Mouse (Mus musculus): ENCODE results near the gene Ctdspl.

Gene Ctdspl

GRCm38 (mm10) chr9:119028226-119029195 is 102.3 kb downstream of the Ctdspl start:
- ChIA-PET POLR2A (no interaction called here), CTCF (interaction anchor here (0.5 to 5.1 kb wide), 7 partner anchors 24 to 528 kb away, joined by 3 to 27 read pairs (median 5); no protein-coding TSS in a partner anchor)

- POLR2A ChIA-PET = no interaction called here
Measured at GRCm38 (mm10) chr9:119029568-119029967, 103.3 kb downstream of the Ctdspl start.

GRCm38 (mm10) chr9:119031038-119031437 is 104.8 kb downstream of the Ctdspl start:
- CTCF ChIA-PET = interaction anchor here in 3 of 4 experiments (0.6 to 2.3 kb wide), 3 partner anchors 106 to 110 kb away, joined by 4 to 9 read pairs (median 9); no protein-coding TSS in a partner anchor
- POLR2A ChIA-PET = interaction anchor here in 1 of 4 experiments (2.3 kb wide), 1 partner anchor 105 kb away, joined by 5 read pairs; no protein-coding TSS in a partner anchor

More at GRCm38 (mm10) chr9:119029568-119029967, 103.3 kb downstream of the Ctdspl start:
- CTCF ChIA-PET = interaction anchor here in 3 of 4 experiments (2.3 to 5.1 kb wide), 3 partner anchors 109 kb away, joined by 9 to 27 read pairs (median 9); no protein-coding TSS in a partner anchor

GRCm38 (mm10) chr9:119031772-119032171 is 105.5 kb downstream of the Ctdspl start:
- ChIA-PET POLR2A (interaction anchor here in 3 of 4 experiments (1.1 to 2.3 kb wide), 5 partner anchors 9 to 107 kb away, joined by 3 to 8 read pairs (median 5); partner anchors contain the start of gene Ctdspl (in 1 of the 3)), CTCF (interaction anchor here (1.6 to 2.3 kb wide), 4 partner anchors 111 kb away, joined by 4 to 10 read pairs (median 8); no protein-coding TSS in a partner anchor)

- ChIA-PET CTCF (interaction anchor here (0.9 to 2.3 kb wide), 6 partner anchors 9 to 993 kb away, joined by 3 to 10 read pairs (median 6); no protein-coding TSS in a partner anchor), POLR2A (interaction anchor here in 3 of 4 experiments (1.1 to 2.3 kb wide), 6 partner anchors 9 to 108 kb away, joined by 3 to 8 read pairs (median 5); partner anchors contain the start of gene Ctdspl (in 1 of the 3))
Measured at GRCm38 (mm10) chr9:119032538-119032937, 106.3 kb downstream of the Ctdspl start.

GRCm38 (mm10) chr9:119033111-119033921 is 107.1 kb downstream of the Ctdspl start:
- ChIA-PET CTCF (interaction anchor here (0.9 to 2.3 kb wide), 6 partner anchors 10 to 993 kb away, joined by 3 to 10 read pairs (median 6); no protein-coding TSS in a partner anchor), POLR2A (interaction anchor here in 3 of 4 experiments (0.6 to 2.3 kb wide), 7 partner anchors 9 to 108 kb away, joined by 3 to 8 read pairs (median 4); partner anchors contain the start of gene Ctdspl (in 1 of the 3))

- CTCF ChIA-PET = interaction anchor here in 2 of 4 experiments (0.7 to 2.0 kb wide), 3 partner anchors 31 to 113 kb away, joined by 3 to 10 read pairs (median 5); no protein-coding TSS in a partner anchor
Measured at GRCm38 (mm10) chr9:119034069-119034468, 107.8 kb downstream of the Ctdspl start.

GRCm38 (mm10) chr9:119034676-119035665 is 108.7 kb downstream of the Ctdspl start:
- CTCF ChIA-PET = interaction anchor here in 3 of 4 experiments (0.7 to 2.0 kb wide), 5 partner anchors 9 to 114 kb away, joined by 3 to 10 read pairs (median 3); no protein-coding TSS in a partner anchor
- POLR2A ChIA-PET = interaction anchor here in 3 of 4 experiments (0.6 to 2.0 kb wide), 6 partner anchors 10 to 523 kb away, joined by 3 to 11 read pairs (median 4); no protein-coding TSS in a partner anchor

More at GRCm38 (mm10) chr9:119034069-119034468, 107.8 kb downstream of the Ctdspl start:
- POLR2A ChIA-PET = interaction anchor here in 1 of 4 experiments (0.7 to 2.0 kb wide), 2 partner anchors 10 to 524 kb away, joined by 4 to 11 read pairs; no protein-coding TSS in a partner anchor

- ChIA-PET POLR2A (interaction anchor here in 1 of 4 experiments (1.4 kb wide), 1 partner anchor 31 kb away, joined by 5 read pairs; no protein-coding TSS in a partner anchor), CTCF (interaction anchor here in 3 of 4 experiments (0.7 to 2.0 kb wide), 3 partner anchors 9 to 115 kb away, joined by 3 to 10 read pairs (median 5); no protein-coding TSS in a partner anchor)
Measured at GRCm38 (mm10) chr9:119035836-119036235, 109.6 kb downstream of the Ctdspl start.

GRCm38 (mm10) chr9:119037076-119037730 is 111.0 kb downstream of the Ctdspl start:
- CTCF ChIA-PET = interaction anchor here in 1 of 4 experiments (0.5 to 1.5 kb wide), 4 partner anchors 15 to 428 kb away, joined by 3 to 5 read pairs (median 3); partner anchors contain the start of gene Vill
- POLR2A ChIA-PET = interaction anchor here in 1 of 4 experiments (0.8 to 1.0 kb wide), 3 partner anchors 28 to 151 kb away, joined by 3 to 4 read pairs (median 3); no protein-coding TSS in a partner anchor

- ChIA-PET POLR2A (no interaction called here), CTCF (no interaction called here)
Measured at GRCm38 (mm10) chr9:119038574-119038973, 112.3 kb downstream of the Ctdspl start.

- POLR2A ChIA-PET = interaction anchor here in 3 of 4 experiments (0.5 to 1.3 kb wide), 4 partner anchors 8 to 16 kb away, joined by 3 to 5 read pairs (median 3); no protein-coding TSS in a partner anchor
- CTCF ChIA-PET = interaction anchor here in 1 of 4 experiments (0.5 kb wide), 1 partner anchor 188 kb away, joined by 3 read pairs; no protein-coding TSS in a partner anchor
Measured at GRCm38 (mm10) chr9:119040101-119040775, 114.0 kb downstream of the Ctdspl start.

- POLR2A ChIA-PET = interaction anchor here in 2 of 4 experiments (0.6 to 0.7 kb wide), 4 partner anchors 15 to 134 kb away, joined by 3 to 9 read pairs (median 3); partner anchors contain the start of gene Ctdspl (in 1 of the 2)
Measured at GRCm38 (mm10) chr9:119048182-119048903, 122.1 kb downstream of the Ctdspl start.

GRCm38 (mm10) chr9:119051158-119051557 is 124.9 kb downstream of the Ctdspl start:
- CTCF ChIA-PET = no interaction called here
- POLR2A ChIA-PET = interaction anchor here in 2 of 4 experiments (0.7 kb wide), 2 partner anchors 87 to 268 kb away, joined by 3 to 4 read pairs; no protein-coding TSS in a partner anchor

More at GRCm38 (mm10) chr9:119048182-119048903, 122.1 kb downstream of the Ctdspl start:
- CTCF ChIA-PET = interaction anchor here in 1 of 4 experiments (0.7 kb wide), 1 partner anchor 22 kb away, joined by 3 read pairs; no protein-coding TSS in a partner anchor
